Mouse (Mus musculus) bone marrow, adult 2 months (tissue): ENCODE measurements around the gene Padi2.

Source experiments
- CTCF ChIP-seq: fragments of 200-500 bp; IDR thresholded peaks from 2 replicates; pipeline ENCODE4 v1.5.1; 2011; ENCODE audit warnings: low read length, control low read depth; ENCODE audit not compliant: control insufficient read depth, insufficient read depth
- POLR2A ChIP-seq: fragments of 200-500 bp; IDR thresholded peaks from 2 replicates; pipeline ENCODE4 v1.6.1; 2011; ENCODE audit warnings: low read depth, mild to moderate bottlenecking, control low read depth, low read length, borderline replicate concordance; ENCODE audit not compliant: control insufficient read depth

DNA sequence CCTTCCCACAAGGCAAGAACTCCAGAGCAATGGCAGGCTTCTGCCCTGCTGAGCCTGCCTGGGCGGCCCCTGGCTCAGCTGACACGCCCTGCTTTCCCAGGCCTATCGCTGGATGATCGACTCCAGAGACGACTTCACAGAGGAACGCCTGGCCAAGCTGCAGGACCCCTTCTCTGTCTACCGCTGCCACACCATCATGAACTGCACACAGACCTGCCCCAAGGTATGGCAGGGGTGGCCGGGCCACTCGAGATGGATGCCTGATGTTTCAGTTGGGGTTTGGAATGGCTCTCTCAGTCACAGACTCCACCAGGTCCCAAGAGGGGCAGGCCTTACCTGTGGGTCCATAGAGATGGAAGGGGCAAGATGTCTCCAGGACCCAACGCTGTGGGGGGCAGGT, 71.1 kb downstream of the Padi2 start:
- TF ChIP-seq CTCF (no peak), POLR2A (no peak)
